Mouse (Mus musculus) T-helper 1 cell (primary cell): ENCODE measurements at regions not wholly inside any gene's neighbourhood (a gene's known extent, or its start where the extent isn't known, plus 50 kb on each side); places are given as distances from the start of the nearest gene placed in this dataset.
"Not testable (repeated sequence)": the region's sequence is repeated elsewhere in the genome, so short reads cannot be mapped to it uniquely, and the experiment has no call there.

Experiments used
- in situ Hi-C: fragments of 300-600 bp; cut with MboI, MseI; formaldehyde crosslinking; loops from one replicate; pipeline ENCODE4 v1.15.1; 2025; ENCODE audit warnings: high pct_unique_total_duplicates

DNA sequence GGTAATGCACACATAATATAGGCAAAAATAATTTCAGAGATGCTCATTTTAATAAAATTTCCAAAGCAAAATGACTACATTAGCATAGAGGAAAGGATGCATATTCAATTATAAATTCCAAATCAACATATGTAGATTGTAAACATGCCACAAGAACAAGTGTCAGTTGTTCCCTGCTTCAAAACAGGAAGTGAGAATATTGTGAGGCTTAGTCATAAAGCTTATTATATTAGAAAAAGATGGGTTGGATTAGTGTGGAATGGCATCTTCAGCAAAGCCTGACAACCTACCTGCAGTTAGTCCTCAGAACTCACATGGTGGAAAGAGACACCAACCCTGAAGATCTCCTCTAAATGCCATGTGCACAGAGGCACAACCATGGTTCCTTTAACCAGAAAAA is 92.1 kb downstream of the Susd5 start:
- in situ Hi-C loops = not testable (repeated sequence)

DNA sequence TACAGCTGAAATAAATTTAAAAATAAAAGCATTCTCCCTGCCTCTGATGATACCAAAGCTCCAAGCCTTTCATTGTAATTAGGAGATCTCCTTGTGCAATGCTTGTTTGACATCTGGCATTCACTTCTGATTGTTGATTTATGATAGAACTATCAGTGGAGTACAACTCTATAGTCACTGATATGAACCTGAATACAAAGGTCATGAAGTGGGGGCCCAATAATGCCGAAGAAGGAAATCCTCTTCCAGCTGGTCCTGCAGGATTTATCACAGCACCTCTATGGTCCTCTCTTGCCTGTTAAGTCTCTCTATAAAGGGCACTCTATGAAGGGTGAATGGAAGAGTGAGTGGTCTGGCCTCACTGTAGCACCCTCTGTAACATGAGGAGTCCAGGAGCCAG is 132.4 kb downstream of the Susd5 start:
- in situ Hi-C loops = not testable (repeated sequence)

DNA sequence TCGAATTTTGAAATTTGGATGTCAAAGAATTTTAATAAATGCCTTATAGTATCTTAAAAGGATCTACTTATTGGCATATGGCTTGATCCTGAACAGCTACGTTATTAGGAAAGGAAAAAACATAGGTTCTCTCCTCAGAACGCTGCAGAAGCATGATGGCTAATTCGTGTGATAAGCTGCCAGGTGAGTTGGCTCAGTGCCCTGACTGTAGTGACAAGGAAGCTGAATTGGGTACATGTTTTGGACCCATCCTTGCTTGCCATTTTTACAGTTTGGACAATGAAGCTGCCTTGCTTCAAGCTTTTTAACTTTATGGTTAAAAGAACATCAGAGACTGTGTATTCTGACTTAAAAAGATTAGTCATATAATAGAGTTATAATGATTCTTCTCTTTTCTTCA is 128.9 kb upstream of the Bcl2a1c start:
- in situ Hi-C loops = loop anchor here (5.0 kb wide), 1 partner anchor 161 kb away; no protein-coding TSS in a partner anchor

DNA sequence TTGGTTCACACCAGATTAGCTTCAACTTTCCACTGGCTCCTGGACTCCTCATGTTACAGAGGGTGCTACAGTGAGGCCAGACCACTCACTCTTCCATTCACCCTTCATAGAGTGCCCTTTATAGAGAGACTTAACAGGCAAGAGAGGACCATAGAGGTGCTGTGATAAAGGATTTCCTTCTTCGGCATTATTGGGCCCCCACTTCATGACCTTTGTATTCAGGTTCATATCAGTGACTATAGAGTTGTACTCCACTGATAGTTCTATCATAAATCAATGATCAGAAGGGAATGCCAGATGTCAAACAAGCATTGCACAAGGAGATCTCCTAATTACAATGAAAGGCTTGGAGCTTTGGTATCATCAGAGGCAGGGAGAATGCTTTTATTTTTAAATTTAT is 89.4 kb upstream of the Bcl2a1c start:
- in situ Hi-C loops = not testable (repeated sequence)

DNA sequence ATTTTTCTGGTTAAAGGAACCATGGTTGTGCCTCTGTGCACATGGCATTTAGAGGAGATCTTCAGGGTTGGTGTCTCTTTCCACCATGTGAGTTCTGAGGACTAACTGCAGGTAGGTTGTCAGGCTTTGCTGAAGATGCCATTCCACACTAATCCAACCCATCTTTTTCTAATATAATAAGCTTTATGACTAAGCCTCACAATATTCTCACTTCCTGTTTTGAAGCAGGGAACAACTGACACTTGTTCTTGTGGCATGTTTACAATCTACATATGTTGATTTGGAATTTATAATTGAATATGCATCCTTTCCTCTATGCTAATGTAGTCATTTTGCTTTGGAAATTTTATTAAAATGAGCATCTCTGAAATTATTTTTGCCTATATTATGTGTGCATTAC is 50.3 kb upstream of the Bcl2a1c start:
- in situ Hi-C loops = not testable (repeated sequence)
